Comparison of ENCODE assay signal across 22 mouse cellular contexts in genomic region chr11:82193826-82194225, GRCm38 (mm10).
DNase-seq lines count a peak whose midpoint lies in the region; ATAC-seq and TF ChIP-seq lines count a peak whose summit lies in the region.
"Had no signal": no experiment of that assay in that cellular context is flagged by ENCODE, and none has a peak within 500 bp of the region (broad histone marks: within the 10 kb centered on the region; RNA-seq: fewer than 3 reads in every experiment).

No protein-coding gene starts in this region.

- no peak overlapping the region for H3K4me3 ChIP-seq in myocyte
- no peak overlapping the region for H3K4me3 ChIP-seq in heart, embryonic 12.5 days
- H3K4me3 ChIP-seq: embryonic facial prominence, embryonic 15.5 days; forebrain, embryonic 10.5 days; heart, embryonic 10.5 days; hindbrain, embryonic 15.5 days; liver, embryonic 13.5 days; midbrain, embryonic 13.5 days had no signal

- no peaks in the 10 kb centered on the region for H3K27me3 ChIP-seq in myocyte (ENCODE audit: control insufficient read depth, insufficient read depth, insufficient read length)
- H3K27me3 ChIP-seq in heart, embryonic 12.5 days (replicated peaks) = peaks cover 4% of the 10 kb centered on the region; the same call in 1 of the 2 replicates
- H3K27me3 ChIP-seq: hindbrain, embryonic 15.5 days; liver, embryonic 13.5 days had no signal

- H3K9ac ChIP-seq in heart, embryonic 12.5 days = no peak overlapping the region
- H3K9ac ChIP-seq: embryonic facial prominence, embryonic 15.5 days; hindbrain, embryonic 15.5 days; liver, embryonic 13.5 days; midbrain, embryonic 13.5 days had no signal

- peak overlapping the region; percentile 12 for H3K4me2 ChIP-seq in myocyte (ENCODE audit: low read depth)
- no peak overlapping the region for H3K4me2 ChIP-seq in heart, embryonic 12.5 days
- H3K4me2 ChIP-seq: embryonic facial prominence, embryonic 15.5 days; hindbrain, embryonic 15.5 days; liver, embryonic 13.5 days; midbrain, embryonic 13.5 days had no signal

- no peak for DNase-seq in frontal cortex, postnatal 14 days (ENCODE audit: low spot score in 2 of 2)
- DNase-seq in retina, postnatal 1 day = peak; percentile 35
- no peak for DNase-seq in retina, embryonic 14.5 days (ENCODE audit: low spot score)
- peak; percentile 51 for DNase-seq in NIH3T3 (ENCODE audit: low read depth)
- DNase-seq: cerebellum, adult 18-20 months; cerebellum, postnatal 36 days; embryo, embryonic 11 days; gastrocnemius, postnatal 10 days; kidney, postnatal 25 days; liver, embryonic 13.5 days; lung, adult 2 months; lung, postnatal 14 days; thymus, postnatal 14 days had no signal

- no peak overlapping the region for H3K27ac ChIP-seq in heart, embryonic 12.5 days (ENCODE audit: poor library complexity, severe bottlenecking)
- H3K27ac ChIP-seq: embryonic facial prominence, embryonic 15.5 days; forebrain, embryonic 10.5 days; heart, embryonic 10.5 days; hindbrain, embryonic 15.5 days; liver, embryonic 13.5 days; midbrain, embryonic 13.5 days had no signal

- TF ChIP-seq POLR2A in myocyte (IDR thresholded peaks at IDR 0.05; ENCODE audit: insufficient read length, low read depth) = no peak

- no peaks in the 10 kb centered on the region for H3K9me3 ChIP-seq in heart, embryonic 12.5 days (replicated peaks)
- H3K9me3 ChIP-seq: embryonic facial prominence, embryonic 15.5 days; forebrain, embryonic 10.5 days; heart, embryonic 10.5 days; hindbrain, embryonic 15.5 days; liver, embryonic 13.5 days; midbrain, embryonic 13.5 days had no signal

- WGBS in heart, embryonic 12.5 days = 75% methylated on average over 9 of the region's 9 CpGs

- H3K36me3 ChIP-seq in myocyte (ENCODE audit: control insufficient read depth, insufficient read depth) = no peaks in the 10 kb centered on the region
- no peaks in the 10 kb centered on the region for H3K36me3 ChIP-seq in heart, embryonic 12.5 days
- H3K36me3 ChIP-seq: embryonic facial prominence, embryonic 15.5 days; forebrain, embryonic 10.5 days; heart, embryonic 10.5 days; hindbrain, embryonic 15.5 days; liver, embryonic 13.5 days; midbrain, embryonic 13.5 days had no signal

- no peaks in the 10 kb centered on the region for H3K4me1 ChIP-seq in heart, embryonic 12.5 days (replicated peaks)
- H3K4me1 ChIP-seq: heart, embryonic 10.5 days; liver, embryonic 13.5 days had no signal

- peak; percentile 38 for ATAC-seq in frontal cortex, adult (ENCODE audit: low TSS enrichment)
- no peak for ATAC-seq in heart, embryonic 12.5 days (ENCODE audit: insufficient number of reproducible peaks, low FRiP score)
- ATAC-seq: intestine, embryonic 16.5 days; midbrain, embryonic 13.5 days had no signal

- H3K79me2 ChIP-seq in myocyte (ENCODE audit: control insufficient read depth, insufficient read depth) = no peaks in the 10 kb centered on the region

- H3ac ChIP-seq in myocyte (ENCODE audit: control insufficient read depth, insufficient read length) = no peak overlapping the region

TF ChIP-seq in myocyte, 11 proteins besides CTCF, POLR2A, EP300 and RAD21:
- no peak for TF ChIP-seq TCF12 (IDR thresholded peaks at IDR 0.05; ENCODE audit: insufficient read depth, poor library complexity, severe bottlenecking)
- no peak for TF ChIP-seq MYOD1 (IDR thresholded peaks at IDR 0.05; ENCODE audit: control insufficient read depth in 1 of 3, insufficient read length in 2 of 3, low read depth in 2 of 3)
- TF ChIP-seq E2F4 (IDR thresholded peaks at IDR 0.05; ENCODE audit: insufficient read depth) = no peak
- no peak for TF ChIP-seq REST (IDR thresholded peaks at IDR 0.05; ENCODE audit: insufficient read depth, insufficient read length)
- no peak for TF ChIP-seq CEBPB (IDR thresholded peaks at IDR 0.05; ENCODE audit: insufficient read depth, poor library complexity, severe bottlenecking)
- TF ChIP-seq SRF (IDR thresholded peaks at IDR 0.05; ENCODE audit: control insufficient read depth, insufficient read length, low read depth) = no peak
- TF ChIP-seq TCF3 (IDR thresholded peaks at IDR 0.05; ENCODE audit: insufficient read length, low read depth) = no peak
- no peak for TF ChIP-seq USF1 (IDR thresholded peaks at IDR 0.05; ENCODE audit: low read depth)
- TF ChIP-seq MYOG (IDR thresholded peaks at IDR 0.05; ENCODE audit: control insufficient read depth in 1 of 3, insufficient read depth in 1 of 3, insufficient read length in 2 of 3, low read depth in 2 of 3) = no peak
- TF ChIP-seq POLR2AphosphoS2 (IDR thresholded peaks at IDR 0.05; ENCODE audit: insufficient read length, low read depth) = no peak
- no peak for TF ChIP-seq MAX (IDR thresholded peaks at IDR 0.05; ENCODE audit: low read depth)

Comparison
In these comparisons a context has a peak if more than half of its experiments do, and no peak if none do; other contexts are left out.
1. DNase-seq: peak in retina, postnatal 1 day (single experiment) and NIH3T3 (single experiment); none in frontal cortex, postnatal 14 days (0 of 2) and retina, embryonic 14.5 days (single experiment).